Mouse (Mus musculus): ENCODE data around the gene Card10.

DNA sequence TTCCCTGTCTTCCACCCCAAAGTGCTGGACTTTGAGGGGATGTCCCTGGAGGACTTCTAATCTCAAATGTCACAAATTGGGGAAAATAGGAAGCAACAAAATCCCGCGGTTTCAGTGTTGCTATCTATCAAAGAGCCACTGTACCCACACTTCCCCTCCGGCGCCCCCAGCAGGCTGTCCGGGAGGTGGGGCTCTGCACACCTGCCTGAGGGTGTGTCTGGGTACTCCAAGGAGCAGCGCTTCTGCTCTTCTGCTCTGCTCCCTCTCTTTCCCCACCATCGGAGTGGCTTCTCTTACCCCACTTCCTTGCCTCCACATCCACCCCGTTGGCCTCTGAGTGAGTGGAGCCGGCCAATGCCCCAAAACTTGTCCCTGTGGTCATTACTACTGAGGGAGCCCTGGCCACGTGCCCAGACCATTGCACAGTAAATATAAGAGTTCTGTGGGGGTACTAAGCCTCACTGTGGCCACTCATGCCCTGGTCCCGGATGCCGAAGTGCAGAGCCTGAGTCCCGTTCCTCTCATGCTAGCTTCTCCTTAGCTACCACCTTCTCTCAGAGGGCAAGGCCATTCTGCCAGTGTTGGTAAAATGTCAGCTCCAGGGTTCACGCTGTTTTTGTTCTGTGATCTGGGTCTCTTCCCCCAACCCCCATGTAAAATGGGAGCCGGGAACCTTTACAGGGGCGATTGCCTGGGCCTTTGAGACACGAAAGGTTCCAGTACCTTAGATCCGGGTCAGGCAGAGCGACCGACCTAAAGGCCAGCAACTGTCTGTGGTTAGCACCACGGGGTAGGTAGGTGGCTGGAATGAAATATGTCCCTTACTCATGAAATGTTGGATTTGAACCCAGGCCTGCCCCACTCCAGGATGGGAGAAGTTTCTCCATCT, 41.0 kb upstream of the Card10 start:
- peak; percentile 48 for TF ChIP-seq CTCF (IDR thresholded peaks at IDR 0.05)
- TF ChIP-seq POLR2A (IDR thresholded peaks at IDR 0.05; ENCODE audit: insufficient read depth, low read depth, low read length), result no peak

Measured in heart, adult 2 months (tissue).